Mouse (Mus musculus) brain, adult 2 months (tissue): ENCODE data around the gene Vwa7.

Experiments
- DNase-seq: peaks from one replicate; pipeline ENCODE4 v3.0.0; 2011; ENCODE audit warnings: low read depth, low spot score

Vwa7 gene

GRCm38 (mm10) chr17:35045807-35046680, 29.7 kb downstream of the Vwa7 start:
- DNase-seq = no peak

- peak; percentile 98 for DNase-seq
These were observed 30.5 kb downstream of the Vwa7 start, which contains the start of gene Msh5 for GRCm38 (mm10) chr17:35046681-35047455. Gene Msh5, minus strand, starts transcription at chr17:35046745.

- no peak for DNase-seq
These were observed 31.3 kb downstream of the Vwa7 start for GRCm38 (mm10) chr17:35047688-35048087.

GRCm38 (mm10) chr17:35048149-35048931, 32.0 kb downstream of the Vwa7 start:
- no peak for DNase-seq

DNA sequence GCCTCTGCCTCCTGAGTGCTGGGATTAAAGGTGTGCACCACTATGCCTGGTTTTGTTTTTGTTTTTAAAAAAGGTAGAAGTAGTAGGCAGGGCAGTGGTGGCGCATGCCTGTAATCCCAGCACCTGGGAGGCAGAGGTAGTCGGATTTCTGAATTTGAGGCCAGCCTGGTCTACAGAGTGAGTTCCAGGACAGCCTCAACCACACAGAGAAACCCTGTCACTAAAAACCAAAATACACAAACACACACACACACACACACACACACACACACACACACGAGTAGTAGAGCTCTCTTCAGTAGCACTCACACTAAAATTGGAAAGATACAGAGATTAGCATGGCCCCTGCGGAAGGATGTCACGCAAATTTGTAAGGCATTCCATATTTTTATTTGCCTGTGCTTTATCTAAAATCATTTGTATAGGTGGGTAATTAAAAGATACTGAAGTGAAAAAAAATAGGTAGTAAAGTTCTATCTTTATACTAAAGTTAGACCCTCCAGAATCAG, 32.6 kb downstream of the Vwa7 start:
- no peak for DNase-seq

DNA sequence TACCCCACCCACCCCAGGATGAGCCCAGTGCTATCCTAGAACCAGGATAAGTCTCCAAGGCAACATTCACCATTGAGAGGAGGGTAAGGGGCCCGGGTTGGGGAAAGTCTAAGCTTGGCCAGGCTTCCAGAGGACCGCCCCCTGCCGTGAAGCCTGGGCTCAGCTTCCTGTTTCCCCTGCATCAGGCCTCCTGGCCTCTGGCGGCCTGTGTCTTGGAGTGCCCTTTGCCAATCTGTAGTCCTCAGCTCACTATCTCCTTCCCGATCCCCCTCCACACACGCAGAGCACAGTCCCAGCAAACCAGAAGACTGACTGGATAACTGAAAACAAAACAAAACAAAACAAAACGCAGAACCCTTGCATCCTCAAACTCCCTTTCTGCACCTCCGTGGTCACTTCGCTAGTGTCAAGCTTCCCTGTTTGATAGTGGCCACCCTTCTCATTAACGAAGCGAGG, 33.2 kb downstream of the Vwa7 start, which contains the start of gene Clic1:
Gene Clic1, plus strand, starts transcription at position 406 of the 456 bp plus-strand sequence.
- no peak for DNase-seq

DNA sequence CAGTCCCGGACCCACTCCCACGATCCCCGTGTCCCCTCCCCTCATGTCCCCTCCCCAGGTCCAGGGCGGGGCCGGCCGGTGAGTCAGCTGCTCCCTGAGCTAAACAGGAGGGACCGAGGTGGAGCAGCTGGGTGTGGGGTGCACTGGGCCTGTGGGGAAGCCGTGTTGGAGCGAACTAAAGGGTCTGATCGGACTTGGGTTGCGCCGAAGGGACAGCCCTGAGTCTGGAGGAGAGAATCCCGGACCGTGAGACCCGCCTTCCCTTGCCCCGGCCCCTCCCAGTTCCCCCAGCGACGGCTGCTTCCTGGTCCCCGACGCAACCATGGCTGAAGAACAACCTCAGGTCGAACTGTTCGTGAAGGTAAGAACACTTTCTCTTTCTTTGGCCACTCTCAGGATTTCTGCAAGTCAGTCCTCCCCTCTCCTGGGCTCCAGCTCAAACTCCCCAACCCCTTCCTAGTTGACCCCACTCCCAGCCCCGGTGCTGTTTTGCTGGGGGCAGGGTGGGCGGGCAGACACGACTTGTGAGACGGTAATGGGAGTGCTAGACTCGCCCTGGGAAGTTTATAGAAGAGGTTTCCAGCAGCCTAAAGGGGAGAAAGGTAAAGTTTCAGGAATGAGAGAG, 33.9 kb downstream of the Vwa7 start:
- peak; percentile 29 for DNase-seq

GRCm38 (mm10) chr17:35051156-35052086, 35.0 kb downstream of the Vwa7 start:
- peak; percentile 77 for DNase-seq

DNA sequence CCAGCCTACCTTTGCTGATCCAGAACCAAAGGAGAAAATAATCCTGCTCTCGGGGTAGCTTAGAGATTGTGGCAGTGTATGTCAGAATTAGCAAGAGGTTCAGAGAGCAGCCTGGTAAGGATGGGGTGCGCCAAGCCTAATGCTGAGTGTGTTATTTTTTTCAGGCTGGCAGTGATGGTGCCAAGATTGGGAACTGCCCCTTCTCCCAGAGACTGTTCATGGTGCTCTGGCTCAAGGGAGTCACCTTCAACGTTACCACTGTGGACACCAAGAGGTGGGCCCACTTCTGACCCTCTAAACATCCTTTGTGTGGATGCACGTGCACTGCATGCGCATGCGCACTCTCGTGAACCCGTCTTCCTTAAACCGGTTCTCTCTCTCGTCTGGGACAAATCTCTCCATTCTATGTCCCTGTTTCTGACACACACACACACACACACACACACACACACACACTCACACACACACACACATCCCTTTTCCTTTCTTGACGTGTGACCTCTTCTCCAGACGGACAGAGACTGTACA, 36.0 kb downstream of the Vwa7 start:
- no peak for DNase-seq

GRCm38 (mm10) chr17:35055691-35056495, 39.5 kb downstream of the Vwa7 start:
- DNase-seq = no peak

DNA sequence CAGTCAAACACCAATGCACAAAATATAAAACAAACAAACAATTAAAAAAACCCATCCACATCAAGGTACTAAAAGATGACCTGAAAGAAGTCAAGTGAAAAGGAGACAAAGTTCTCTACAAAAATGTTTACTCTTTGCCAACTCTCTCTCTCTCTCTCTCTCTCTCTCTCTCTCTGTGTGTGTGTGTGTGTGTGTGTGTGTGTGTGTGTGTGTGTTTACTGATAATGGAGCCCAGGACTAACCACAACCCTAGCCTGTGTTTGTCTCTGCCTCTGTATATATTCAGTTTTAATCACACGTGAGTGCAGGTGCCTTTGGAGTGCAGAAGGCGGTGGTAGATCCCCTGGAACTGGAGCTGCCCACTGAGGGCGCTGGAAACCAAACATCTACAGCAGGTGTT, 40.7 kb downstream of the Vwa7 start:
- DNase-seq = no peak

- no peak for DNase-seq
These were observed 41.9 kb downstream of the Vwa7 start for GRCm38 (mm10) chr17:35058316-35058715.

GRCm38 (mm10) chr17:35058911-35059892, 42.8 kb downstream of the Vwa7 start, which contains the start of gene Ddah2:
Gene Ddah2, plus strand, starts transcription at chr17:35059035.
- peak; percentile 77 for DNase-seq

DNA sequence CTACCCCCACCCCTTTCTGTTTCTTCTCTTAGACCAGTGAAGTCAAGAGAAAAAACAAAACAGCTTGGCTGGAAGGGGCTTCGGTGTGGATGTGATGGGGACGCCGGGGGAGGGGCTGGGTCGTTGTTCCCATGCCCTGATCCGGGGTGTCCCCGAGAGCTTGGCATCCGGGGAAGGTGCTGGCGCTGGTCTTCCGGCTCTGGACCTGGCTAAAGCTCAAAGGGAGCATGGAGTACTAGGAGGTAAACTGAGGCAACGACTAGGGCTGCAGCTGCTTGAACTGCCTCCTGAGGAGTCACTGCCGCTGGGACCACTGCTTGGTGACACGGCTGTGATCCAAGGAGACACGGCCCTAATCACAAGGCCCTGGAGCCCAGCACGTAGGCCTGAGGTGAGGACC, 43.7 kb downstream of the Vwa7 start:
- DNase-seq = no peak

GRCm38 (mm10) chr17:35060737-35061297, 44.4 kb downstream of the Vwa7 start:
- DNase-seq = no peak

DNA sequence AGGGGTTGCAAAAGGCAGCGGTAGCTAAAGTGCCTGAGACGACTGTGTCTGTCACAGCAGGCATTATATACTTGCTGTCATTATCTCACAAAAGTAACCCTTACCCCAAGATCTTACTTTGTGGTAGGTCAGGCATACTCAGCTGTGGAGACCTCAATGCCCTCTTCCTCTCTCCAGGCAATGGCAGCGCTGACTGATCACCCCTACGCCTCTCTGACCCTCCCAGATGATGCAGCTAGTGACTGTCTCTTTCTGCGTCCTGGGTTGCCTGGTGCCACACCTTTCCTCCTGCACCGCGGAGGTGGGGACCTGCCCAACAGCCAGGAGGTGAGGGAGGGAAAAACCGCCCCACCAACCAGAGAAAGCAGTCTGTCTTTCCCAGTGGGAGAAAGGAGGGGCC, 44.9 kb downstream of the Vwa7 start:
- DNase-seq = no peak

GRCm38 (mm10) chr17:35063466-35063865, 47.1 kb downstream of the Vwa7 start:
- peak; percentile 51 for DNase-seq
